Mouse (Mus musculus): Measurements from ENCODE around the gene Dapk2.

DNA sequence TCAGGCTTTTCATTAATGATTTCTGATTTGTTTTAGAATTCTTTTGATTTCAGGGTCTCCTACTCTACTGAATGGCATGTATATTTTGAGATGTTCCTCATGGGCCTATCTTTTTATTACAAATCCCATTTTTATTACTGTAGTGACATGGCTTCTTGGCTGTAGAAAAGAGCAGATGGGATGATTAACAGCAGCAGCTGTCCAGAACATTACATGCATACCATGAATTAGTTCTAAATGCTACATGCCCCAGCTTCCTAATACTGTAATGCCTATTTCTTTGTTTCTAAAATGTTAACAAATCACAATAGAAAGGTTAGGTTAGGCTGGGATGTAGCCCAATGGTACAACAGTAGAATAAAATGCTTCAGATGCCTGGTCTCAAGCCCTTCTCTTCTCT is 36.6 kb upstream of the Dapk2 start:
- no peak for TF ChIP-seq CTCF (IDR thresholded peaks at IDR 0.05; ENCODE audit: control insufficient read depth, insufficient read depth, insufficient read length)
- TF ChIP-seq MAX (IDR thresholded peaks at IDR 0.05): no peak
- no peak for TF ChIP-seq CEBPB (IDR thresholded peaks at IDR 0.05; ENCODE audit: low read depth)
- TF ChIP-seq MYOD1 (IDR thresholded peaks at IDR 0.05; ENCODE audit: control insufficient read depth, insufficient read length, low read depth): peak; percentile 46

Data from C2C12 (cell line).